Mouse (Mus musculus): ENCODE measurements at regions not wholly inside any gene's neighbourhood (a gene's known extent, or its start where the extent isn't known, plus 50 kb on each side); places are given as distances from the start of the nearest gene placed in this dataset.

DNA sequence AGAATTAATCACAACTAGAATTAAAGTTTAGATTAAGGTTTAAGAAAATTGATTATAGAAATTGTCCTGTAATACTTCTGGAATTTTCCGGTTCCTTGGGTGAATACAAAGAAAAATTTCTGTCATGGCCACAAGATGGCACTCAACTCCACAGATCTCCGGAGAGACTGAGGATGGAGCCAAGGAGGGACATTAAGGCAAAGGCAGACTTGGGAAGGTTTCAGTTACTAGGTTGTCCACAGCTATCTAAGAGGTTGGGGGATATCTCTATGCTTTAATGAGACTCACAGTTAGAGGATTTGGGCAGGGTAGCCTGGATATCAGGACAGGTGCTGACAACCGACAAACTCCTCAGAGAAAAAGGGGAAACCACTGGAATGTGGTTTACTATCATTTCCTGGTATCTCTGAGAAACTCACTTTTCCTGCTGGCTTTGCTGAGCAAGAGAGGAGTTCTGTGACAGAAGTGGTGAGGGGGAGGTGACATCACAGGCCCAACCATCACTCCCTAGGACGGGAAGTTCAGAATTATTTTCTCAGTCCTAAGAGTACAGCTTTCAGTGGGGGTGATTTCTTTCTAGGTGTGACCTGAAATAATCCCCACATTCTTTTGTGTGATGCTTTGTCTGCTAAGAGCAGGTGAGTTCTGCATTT is 56.0 kb upstream of the 2210010C04Rik start:
- TF ChIP-seq CTCF (IDR thresholded peaks at IDR 0.05; ENCODE audit: borderline replicate concordance, insufficient read depth, low read length) = no peak
- TF ChIP-seq POLR2A (IDR thresholded peaks at IDR 0.05; ENCODE audit: low read depth, low read length) = no peak
